Mouse (Mus musculus) retina, adult 2 months (tissue): ENCODE measurements around the gene Tyk2.

Source experiments
- DNase-seq: peaks from one replicate; pipeline ENCODE4 v3.0.0-alpha.2; 2012; ENCODE audit warnings: low read depth, low spot score

Gene Tyk2

DNA sequence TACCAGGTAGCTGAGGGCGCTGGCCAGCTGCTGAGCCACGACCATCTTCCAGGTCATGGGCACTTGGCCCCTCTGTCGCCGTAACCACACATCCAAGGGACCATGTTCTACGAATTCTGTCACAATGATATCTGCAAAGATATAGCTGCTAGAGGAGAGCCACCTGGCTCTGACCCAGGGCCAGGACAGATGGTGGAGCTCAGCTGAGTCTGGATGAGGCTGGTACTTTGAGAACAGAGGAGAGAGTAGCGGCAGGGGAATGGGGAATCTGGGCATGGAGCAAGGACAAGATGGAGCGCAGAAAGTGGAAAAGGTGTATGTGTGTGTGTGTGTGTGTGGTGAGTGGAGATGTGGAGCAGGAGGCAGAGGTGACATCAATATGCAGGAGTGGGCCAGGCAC, 16.9 kb downstream of the Tyk2 start:
- no peak for DNase-seq

DNA sequence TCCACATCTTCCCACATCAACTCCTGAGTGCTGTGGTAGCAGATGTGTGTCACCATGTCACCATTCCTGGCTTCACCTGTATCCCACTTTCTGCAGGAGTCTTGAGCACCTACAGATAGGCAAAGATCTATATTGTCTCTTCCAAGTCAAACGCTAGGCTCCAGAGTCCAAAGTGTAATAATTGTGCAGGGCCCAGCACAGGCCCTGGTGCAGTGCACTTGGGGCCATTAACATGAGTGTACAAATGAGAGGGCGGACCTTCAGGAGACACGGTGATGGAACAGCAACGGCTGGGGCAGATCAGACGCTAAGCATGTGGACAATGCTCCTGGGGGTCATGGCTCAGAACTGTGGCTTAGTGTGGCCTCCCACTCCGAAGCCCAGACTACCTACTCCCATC, 17.3 kb downstream of the Tyk2 start:
- no peak for DNase-seq

DNA sequence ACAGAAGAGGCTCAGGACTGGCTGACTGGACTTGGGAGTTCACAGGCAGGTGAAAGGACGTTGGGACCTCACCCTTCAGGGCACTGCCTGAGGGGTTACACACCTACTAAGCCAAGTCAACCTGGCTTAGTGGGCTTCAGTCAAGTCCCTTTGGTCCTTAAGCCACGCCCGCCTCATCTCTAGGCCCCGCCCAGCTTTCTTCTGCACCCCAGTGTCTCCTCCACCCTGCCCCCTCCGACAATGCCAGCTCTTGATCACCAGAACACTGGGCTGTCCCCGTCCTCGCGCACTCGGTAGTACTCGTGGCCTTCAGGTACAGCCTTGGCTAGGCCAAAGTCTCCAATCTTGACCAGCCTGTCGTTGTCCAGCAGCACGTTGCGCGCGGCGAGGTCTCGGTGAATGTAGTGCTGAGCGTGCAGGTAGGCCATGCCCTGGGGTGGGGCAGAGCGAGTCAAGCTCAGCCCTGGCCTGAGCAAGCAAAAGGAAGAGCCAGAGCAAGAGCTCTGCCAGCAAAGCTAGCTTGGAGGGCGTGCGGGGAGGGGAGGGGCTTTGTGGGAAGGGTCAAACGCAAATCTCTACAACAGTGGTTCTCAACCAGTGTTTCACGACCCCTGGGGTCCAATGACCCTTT, 23.3 kb downstream of the Tyk2 start:
- no peak for DNase-seq

DNA sequence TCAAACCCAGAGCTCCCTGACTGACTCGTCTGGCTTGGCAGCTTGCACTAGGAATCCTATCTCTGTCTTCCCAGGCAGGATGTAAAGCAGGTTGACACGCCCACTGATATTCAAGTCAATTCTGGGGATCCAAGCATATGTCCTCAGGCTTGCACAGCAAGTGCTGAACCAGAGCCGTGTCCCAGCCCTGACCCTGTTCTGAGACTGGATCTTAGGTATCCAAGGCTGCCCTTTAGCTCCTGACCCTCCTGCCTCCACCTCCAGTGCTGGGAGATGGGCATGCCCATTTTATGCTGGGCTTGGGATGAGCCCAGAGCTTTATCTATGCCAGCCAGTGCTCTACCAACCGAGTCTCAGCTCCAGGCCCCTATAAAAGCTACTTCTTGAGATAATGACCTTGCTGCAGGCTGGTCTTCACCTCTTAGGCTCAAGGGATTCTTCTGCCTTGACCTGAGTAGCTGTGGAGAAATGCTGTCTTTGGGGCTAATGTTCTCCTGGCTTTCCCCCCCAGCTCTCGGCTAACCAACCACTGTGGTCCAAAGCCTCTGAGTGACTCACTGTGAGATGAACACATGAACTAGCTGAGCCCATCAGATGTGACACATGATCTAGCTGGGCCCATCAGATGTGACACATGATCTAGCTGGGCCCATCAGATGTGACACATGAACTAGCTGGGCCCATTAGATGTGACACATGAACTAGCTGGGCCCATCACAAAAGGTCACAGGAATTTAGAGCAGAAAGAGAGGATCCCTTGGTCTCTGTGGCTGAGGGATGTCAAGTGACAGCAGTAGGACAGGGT, 25.1 kb downstream of the Tyk2 start:
- DNase-seq, result no peak

DNA sequence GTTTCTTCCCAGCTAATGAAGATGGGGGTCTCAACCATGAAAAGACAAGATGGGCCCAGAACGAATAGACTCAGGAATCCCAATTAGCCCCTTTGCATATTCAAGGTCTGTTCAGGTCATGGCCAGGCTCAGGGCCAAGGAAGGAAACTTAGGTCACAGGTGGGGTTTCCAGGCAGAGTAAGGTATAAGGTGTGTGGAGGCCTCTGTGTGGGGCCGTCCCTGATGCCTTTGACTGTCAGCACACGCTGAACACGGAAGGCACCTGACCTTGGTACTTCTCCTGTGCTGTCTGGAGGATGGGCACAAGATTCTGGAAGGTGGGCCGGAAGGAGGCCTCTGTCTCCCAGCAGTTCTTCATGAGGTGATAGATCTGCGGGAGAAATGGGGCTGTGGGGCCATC, 26.2 kb downstream of the Tyk2 start:
- no peak for DNase-seq

DNA sequence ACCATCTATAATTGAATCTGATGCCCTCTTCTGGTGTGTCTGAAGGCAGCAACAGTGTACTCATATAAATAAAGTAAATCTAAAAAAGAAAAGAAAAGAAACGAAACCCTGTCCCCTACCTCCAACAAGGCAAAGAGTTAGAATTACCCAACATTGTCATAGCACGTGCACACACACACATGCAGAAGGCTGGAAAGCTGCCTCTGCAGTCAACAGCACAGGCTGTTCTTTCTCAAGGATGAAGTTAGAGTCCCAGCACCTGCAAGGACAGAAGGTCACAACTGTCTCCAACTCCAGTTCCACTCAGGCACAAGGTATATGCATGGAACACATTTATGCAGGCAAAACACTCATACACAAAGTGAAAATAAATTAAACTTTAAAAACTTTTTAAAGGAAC, 29.0 kb downstream of the Tyk2 start:
- no peak for DNase-seq

DNA sequence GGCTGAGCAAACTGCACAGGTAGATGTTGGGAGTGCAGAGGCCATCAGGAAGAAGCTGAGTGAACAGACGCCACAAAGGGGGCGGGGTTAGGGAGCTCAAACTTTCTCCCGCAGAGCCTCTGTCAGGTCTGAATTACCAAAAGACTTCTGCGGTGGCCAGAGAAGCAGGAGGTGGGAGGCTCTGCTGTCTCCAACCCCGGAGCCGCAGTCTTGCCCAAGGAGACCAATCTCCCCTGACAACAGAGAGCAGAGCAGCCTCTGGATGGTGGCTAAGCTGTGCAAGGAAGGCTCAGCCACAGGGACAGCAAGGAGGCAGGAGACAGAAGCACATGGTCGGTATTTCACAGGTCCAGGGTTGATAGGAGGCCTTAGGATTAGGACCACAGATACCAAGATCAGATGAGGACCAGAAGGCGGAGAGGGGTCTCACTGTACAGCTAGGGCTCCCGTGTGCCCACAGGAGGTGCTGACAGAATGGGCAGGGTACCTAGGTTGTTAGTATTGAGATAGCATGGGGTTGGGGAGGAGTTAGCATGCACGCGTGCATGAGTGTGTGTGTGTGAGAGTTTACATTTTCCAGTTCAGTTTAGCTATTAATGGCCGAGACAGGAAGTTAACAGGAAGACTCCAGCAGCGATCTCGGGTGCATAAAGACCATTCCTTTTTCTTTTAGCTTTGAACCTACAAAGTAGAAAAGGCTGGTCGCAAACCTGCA, 30.4 kb downstream of the Tyk2 start:
- no peak for DNase-seq

DNA sequence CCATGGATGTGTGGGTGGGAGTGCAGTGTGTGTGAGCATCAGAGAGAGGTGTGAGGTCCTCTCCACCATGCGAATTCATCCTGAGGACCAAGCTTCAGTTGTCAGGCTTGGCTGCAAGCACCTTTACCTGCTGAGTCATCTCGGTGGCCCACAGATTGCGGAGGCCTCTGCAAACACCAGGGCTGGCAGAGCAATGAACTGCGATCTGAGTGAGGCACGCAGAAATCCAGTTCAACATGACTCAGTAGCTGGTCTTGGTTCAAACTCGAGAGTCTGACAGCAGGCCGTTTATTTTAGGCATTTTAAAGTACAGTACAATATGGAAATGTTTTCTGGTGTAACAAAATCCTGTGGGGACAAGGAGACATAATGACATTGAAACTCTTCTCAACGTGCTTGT, 33.2 kb downstream of the Tyk2 start:
- DNase-seq, result no peak

DNA sequence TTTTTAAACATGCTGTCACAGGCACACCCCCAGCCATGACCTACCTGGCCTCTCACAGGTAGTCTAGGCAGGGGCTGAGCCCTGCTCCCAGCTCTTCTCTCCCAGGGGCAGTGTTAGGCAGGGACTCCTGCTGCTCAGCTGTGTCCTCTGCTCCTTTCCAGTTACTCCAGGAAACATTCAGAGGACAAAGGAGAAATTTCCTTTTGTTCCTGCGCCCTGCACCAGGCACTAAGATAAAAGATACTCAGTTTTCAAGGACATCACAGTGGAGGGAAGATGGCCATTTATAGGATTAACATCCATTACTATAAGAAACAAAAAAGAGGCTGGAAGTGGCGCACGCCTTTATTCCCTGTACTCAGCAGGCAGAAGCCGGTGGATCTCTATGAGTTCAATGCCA, 35.1 kb downstream of the Tyk2 start:
- DNase-seq, result no peak

DNA sequence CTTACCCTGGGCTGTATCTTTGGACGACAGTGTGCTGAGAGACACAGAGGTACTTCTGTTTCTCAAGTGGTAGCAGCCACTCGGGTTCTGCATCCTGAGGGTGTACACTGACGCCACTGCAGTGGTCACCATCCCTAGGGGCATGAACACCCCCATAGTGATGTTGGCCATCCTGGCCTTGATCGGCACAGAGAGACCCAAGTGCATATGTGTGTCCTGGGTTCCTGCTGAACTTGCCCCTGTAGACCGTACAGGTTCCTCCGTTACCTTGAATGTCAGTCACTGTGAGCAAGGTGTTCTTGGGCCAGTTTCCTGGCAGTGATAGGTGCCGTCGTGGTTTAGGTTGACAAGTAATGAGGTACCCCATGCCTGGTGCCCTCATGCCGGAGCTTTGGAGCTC, 37.6 kb downstream of the Tyk2 start:
- DNase-seq, result no peak

DNA sequence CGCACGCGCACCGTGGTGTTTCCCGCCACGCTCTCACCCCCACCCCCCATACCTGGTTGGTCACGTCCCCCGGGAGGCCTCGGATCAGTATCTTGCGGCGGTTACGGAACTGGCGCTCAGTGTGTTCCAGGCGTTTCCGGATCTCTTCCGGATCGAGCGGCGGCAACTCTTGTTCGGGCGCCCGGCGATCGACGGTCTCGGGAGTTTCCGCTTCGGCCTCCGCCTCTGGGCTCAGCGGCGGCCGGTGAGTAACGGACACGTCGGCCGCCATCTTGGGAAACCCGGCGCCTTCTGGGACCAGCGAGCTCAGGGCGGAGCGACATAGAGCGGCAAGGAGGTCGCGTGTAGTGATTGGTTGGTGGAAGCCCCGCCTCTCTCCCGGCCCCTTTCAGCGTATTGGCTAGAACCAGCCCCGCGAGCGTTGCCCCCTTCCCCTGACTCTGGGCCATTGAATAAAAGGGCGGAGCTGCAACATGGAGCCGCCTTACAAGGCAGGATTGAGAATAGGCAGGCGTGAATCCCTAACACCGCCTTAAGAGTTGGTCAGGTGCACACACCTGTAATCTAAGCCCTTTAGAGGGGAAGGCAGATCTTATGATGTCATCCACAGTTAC, 39.2 kb downstream of the Tyk2 start, which contains the start of the genes Gm38431 and Raver1:
Gene Gm38431, minus strand, starts transcription at position 291 of the 614 bp plus-strand sequence.
Gene Raver1, minus strand, starts transcription at position 302 of the 614 bp plus-strand sequence.
- DNase-seq, result peak; percentile 92

DNA sequence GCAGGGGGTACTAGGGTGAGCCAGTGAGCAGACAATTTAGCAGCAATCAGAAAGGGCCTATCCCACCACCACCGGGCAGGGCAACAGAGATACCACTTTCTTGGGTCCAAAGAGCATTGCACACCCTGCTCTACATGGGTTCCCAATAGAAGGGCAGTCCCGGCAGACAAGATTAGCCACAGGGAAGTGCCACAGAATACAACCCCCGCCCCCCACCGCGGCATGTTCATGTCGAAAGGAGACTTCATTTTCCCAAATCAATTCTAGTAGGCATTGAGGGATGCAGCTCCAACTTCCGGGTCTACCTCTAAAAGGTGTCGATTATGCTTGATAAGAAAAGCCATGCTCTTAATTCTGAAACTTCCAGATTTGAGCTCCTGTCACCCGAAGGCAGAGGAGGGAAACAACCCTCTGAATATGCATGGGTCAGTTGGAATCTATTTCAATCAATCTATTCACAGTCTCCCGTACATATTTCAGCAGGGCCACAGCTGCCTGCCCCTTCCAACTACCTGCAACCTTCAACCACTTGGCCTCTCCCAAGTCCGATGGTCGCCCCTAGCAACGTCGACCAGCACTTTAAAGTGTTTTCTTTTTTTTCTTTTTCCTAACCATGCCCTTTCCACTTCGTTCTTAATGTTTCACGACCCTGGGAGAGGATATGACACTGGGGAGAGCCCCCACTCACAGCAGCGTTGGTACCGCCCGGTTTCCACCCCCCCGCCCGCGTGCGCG, 39.9 kb downstream of the Tyk2 start:
- DNase-seq, result peak; percentile 9

DNA sequence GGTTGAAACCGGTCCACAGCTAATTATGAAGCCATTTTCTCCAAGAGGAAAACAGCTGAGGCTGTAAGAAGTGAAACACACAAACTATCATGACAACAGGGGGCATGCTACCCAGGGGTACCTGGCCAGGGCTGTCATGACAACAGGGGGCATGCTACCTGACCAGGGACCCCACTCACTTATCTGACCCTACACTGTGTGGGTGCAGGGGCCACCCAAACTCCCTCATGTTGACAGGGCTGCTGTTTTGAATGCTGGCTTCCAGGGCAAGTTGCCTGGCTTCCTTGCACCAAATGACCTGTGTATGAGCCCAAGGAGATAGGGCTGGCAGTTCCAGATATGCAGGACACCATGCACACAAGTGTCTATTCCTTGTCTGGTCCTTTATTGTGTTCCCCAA, 40.5 kb downstream of the Tyk2 start:
- DNase-seq, result no peak

DNA sequence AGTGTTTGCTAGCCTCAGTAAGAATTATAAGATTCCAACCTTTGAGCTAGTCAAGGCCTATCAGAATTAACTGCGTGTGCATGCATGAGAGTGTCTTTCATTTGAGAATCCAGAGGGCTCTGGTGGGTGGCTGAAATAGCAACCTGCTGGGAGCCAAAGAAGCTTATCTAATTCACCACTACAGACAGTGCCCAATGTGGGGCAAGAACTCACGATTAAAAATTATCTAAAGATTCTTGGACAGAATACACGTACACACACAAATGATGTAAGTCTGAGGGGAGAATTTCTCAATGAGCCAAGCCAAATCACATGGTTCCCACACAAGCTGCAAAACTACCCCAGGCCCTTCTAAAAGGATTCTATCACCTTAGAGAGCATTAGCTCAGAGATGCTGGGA, 47.7 kb downstream of the Tyk2 start:
- DNase-seq, result no peak

DNA sequence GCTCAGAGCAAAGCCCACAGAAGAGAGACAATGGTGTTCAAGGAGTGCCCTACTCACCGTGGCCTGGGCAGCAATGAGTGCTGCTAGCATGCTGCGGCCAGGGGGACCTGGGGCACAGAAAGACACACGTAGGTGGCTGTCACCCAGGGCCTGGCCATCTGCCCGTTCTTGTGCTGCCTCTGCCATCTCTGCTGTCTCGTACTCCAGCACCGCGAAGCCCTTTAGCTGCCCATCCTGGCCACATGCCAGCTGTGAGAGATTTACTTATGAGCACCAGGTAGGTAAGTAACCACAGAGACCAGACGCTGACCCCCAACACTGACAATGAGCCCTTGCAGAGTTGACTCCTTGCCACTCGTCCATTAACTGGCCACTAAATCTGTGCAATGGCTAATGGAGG, 49.9 kb downstream of the Tyk2 start:
- no peak for DNase-seq

DNA sequence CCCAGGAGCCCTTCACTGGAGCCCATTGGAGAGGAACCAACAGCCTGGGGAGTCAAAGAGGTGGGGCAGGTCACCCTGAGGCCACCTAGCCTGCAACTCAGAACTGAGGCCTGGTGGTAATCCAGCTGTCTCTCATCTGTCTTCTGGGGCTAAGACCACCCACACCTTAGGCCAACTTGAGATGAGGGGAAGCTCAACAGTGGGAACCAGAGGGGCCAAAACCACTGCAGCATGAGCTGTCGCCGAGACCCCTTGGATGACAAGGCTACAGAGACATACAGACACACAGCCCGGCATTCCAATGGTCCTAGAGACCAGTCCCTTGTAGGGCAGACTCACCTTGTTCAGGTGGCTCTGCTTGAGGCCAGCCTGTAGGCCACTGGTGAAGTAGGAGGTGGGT, 55.4 kb downstream of the Tyk2 start:
- no peak for DNase-seq

DNA sequence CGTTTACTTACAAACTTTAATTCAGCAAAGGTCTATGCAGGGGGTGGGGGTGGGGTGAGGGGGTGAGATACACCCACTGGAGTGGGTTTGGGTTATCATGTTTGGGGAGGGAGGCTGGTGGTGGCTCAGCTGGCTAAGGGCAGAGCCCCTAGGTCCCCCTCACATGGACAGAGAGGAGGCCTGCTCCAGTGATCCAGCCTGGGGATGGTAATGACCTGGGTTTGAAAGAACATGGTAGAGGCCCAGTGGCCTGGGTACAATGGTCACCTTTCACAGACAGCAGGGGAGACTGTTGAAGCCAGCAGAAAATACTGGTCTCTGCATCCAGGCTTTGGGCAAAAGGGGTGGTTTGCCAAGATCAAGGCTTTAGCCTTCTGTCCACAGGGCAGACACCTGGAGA, 56.9 kb downstream of the Tyk2 start:
- DNase-seq, result no peak

DNA sequence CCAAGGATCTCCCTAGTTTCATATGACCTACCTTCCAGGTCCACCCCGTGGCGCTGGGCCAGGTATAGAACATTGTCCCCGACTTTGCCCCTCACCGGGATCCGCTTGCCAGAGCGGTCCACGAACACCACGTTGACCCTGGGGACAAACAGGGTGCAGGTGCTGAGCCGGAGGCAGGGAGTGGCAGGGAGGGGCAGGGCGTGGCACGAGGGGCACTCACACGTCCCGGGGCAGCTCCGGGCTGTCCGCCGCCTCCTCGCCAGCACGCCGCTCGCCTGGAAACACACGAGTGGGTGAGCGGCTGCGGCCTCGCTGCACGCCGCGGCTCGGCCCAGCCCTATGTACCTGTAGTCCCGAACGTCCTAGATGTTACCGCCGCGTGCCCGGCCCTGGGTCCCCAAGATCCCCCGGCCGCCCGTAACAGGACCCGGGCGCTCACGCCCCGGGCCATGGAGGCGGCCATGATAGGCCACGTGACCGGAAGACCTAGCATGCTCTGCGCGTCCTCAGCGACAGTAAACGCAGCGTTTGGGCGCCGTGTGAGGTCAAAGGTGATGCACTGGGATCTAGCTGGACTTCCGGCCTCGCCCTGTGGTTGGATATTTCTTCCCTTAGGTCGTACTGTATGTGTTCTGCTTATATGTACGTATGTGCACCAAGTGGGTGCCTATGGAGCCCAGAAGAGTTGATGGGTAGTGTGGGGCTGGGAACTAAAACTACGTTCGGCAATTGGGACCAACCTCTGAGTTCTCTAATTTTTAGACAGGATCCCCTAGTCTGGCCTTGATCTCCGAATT, 57.8 kb downstream of the Tyk2 start, which contains the start of the genes Gm49373 and Fdx1l:
Gene Gm49373, minus strand, starts transcription at position 53 of the 797 bp plus-strand sequence.
Gene Fdx1l, minus strand, starts transcription at position 571 of the 797 bp plus-strand sequence.
- DNase-seq, result peak; percentile 81

DNA sequence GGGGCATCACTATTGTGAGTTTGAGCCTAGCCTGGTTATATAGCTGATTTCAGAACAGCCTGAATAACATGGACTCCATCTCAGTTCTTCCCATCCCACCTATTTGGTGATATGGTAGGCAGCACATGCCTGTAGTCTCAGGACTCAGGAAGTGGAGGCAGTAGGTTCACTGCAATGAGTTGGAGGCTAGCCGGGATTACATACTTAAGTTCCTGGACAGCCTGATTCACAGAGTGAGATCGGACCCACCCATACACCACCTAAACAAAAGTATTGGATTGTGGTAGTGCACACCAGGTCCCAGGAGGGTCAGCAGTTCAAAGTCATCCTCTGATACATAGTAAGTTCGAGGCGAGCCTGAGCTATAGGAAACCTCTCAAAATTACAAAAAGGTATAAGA, 58.4 kb downstream of the Tyk2 start:
- no peak for DNase-seq

DNA sequence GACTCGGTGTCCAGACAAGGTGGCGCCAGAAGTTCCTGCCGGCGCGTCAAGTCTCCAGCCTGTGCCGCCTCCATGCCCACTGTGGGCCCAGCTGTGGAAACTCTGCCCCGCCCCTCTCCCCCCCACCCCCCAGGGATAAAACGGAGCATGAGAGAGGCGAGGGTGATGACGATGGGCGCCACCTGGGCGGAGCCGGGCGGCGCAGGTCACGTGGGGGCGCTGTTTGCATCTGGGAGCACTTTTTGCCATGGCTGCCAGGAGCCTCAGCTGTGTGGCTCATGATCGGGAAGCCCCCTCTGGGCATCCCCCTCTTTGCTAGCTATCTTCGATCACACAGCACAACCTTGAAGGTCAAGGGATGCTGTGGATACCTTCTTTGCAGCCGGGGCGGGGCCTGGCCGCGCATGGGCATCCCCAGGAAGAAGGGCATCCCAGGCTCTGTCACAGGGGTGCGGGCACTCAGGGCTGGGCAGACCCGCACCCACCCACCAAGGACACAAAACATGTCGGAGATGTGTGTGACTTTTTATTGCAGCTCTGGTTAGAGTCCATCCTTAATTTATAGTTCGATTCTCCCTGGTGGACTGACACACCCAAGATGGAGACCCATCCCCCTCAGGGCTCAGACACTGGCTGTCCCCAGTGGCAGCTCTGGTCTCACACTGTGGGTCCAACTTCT, 63.9 kb downstream of the Tyk2 start, which contains the start of gene Zglp1:
Gene Zglp1, minus strand, starts transcription at position 88 of the 679 bp plus-strand sequence.
- no peak for DNase-seq
